Mouse (Mus musculus) hindbrain, embryonic 11.5 days (tissue): ENCODE data around the gene Glrx. TPM values are rescaled to one million over a fixed set of nuclear protein-coding genes. Genes with fewer than 3 reads are reported as not detected.

Source experiments
- ATAC-seq: fragments of 200-750 bp; cut with Nextera tagmentation; 2 replicates; pipeline ENCODE4 v1.8.0; 2017; ENCODE audit warnings: mild to moderate bottlenecking, moderate TSS enrichment, moderate library complexity; ENCODE audit not compliant: low FRiP score
- DNase-seq: peaks from one replicate; pipeline ENCODE4 v3.0.0-alpha.2; 2015; ENCODE audit warnings: low spot score
- H3K27ac ChIP-seq: fragments of 300-500 bp; sonication (generic); 2 replicates; pipeline ENCODE4 v1.5.1; 2014; ENCODE audit warnings: mild to moderate bottlenecking, low read depth, low read length
- H3K27me3 ChIP-seq: fragments of 300-500 bp; sonication (generic); 2 replicates; pipeline ENCODE4 v1.6.1; 2014; ENCODE audit warnings: mild to moderate bottlenecking, low read length, moderate library complexity, mixed read lengths; ENCODE audit not compliant: control insufficient read depth, insufficient read depth
- H3K36me3 ChIP-seq: fragments of 300-500 bp; sonication (generic); 2 replicates; pipeline ENCODE4 v1.6.1; 2014; ENCODE audit warnings: mild to moderate bottlenecking, low read length, moderate library complexity, mixed read lengths; ENCODE audit not compliant: control insufficient read depth, insufficient read depth
- H3K4me1 ChIP-seq: fragments of 300-500 bp; sonication (generic); replicated peaks from 2 replicates; pipeline ENCODE4 v1.6.1; 2014; ENCODE audit warnings: low read length, mixed read lengths; ENCODE audit not compliant: control insufficient read depth, insufficient read depth
- H3K4me2 ChIP-seq: fragments of 300-500 bp; sonication (generic); replicated peaks from 2 replicates; pipeline ENCODE4 v1.6.1; 2014; ENCODE audit warnings: mild to moderate bottlenecking, low read depth, low read length
- H3K4me3 ChIP-seq: fragments of 300-500 bp; sonication (generic); 2 replicates; pipeline ENCODE4 v1.5.1; 2014; ENCODE audit warnings: low read depth, low read length
- H3K9ac ChIP-seq: fragments of 300-500 bp; sonication (generic); 2 replicates; pipeline ENCODE4 v1.6.1; 2014; ENCODE audit warnings: low read depth, low read length
- H3K9me3 ChIP-seq: fragments of 300-500 bp; sonication (generic); 2 replicates; pipeline ENCODE4 v1.6.1; 2016; ENCODE audit warnings: low read length; ENCODE audit not compliant: control insufficient read depth
- WGBS: fragments of 180-500 bp; shearing (Covaris S2); extraction: QIAGEN DNeasy Blood & Tissue Kit; methylation state at CpG from one replicate; pipeline ENCODE4 v1.1.7; 2014; 5-methylcytosine and 5-hydroxymethylcytosine counted together
- polyA plus RNA-seq: library from polyadenylated mRNA; unstranded; fragments of >200 nt; fragmentation: Nextera tagmentation; extraction: Ambion mirVana; gene quantifications from 2 replicates; pipeline ENCODE4 v1.2.1, GENCODE M21; 2014

Glrx gene
- polyA plus RNA-seq, 1 experiment from 2014 or later, result 42.2 TPM

GRCm38 (mm10) chr13:75830708-75831107, 9.0 kb upstream of the Glrx start:
- no peaks in the 10 kb centered on the region for H3K9me3 ChIP-seq
- H3K36me3 ChIP-seq, result no peaks in the 10 kb centered on the region
- ATAC-seq (no peak), DNase-seq (no peak)
- H3K4me3 ChIP-seq, result no peak overlapping the region
- H3K27ac ChIP-seq, result no peak overlapping the region
- no peaks in the 10 kb centered on the region for H3K27me3 ChIP-seq
- H3K4me1 ChIP-seq, result no peaks in the 10 kb centered on the region
- H3K4me2 ChIP-seq, result no peak overlapping the region
- WGBS, result 86% methylated on average over 1 of the region's 1 CpGs
- no peak overlapping the region for H3K9ac ChIP-seq

- Histone ChIP-seq H3K27me3 (no peaks in the 10 kb centered on the region), H3K4me1 (no peaks in the 10 kb centered on the region), H3K9me3 (no peaks in the 10 kb centered on the region), H3K4me3 (no peak overlapping the region), H3K4me2 (no peak overlapping the region), H3K36me3 (no peaks in the 10 kb centered on the region), H3K27ac (no peak overlapping the region), H3K9ac (no peak overlapping the region)
- no peak for ATAC-seq
- WGBS, result 78% methylated on average over 6 of the region's 6 CpGs
- no peak for DNase-seq
These were observed 8.0 kb upstream of the Glrx start for GRCm38 (mm10) chr13:75831710-75832109.

GRCm38 (mm10) chr13:75832697-75833096, 7.0 kb upstream of the Glrx start:
- DNase-seq (no peak), ATAC-seq (no peak)
- H3K4me2 ChIP-seq, result no peak overlapping the region
- no peaks in the 10 kb centered on the region for H3K27me3 ChIP-seq
- H3K9ac ChIP-seq, result no peak overlapping the region
- H3K27ac ChIP-seq, result no peak overlapping the region
- H3K4me3 ChIP-seq, result no peak overlapping the region
- no peaks in the 10 kb centered on the region for H3K36me3 ChIP-seq
- H3K9me3 ChIP-seq, result no peaks in the 10 kb centered on the region
- H3K4me1 ChIP-seq, result no peaks in the 10 kb centered on the region

- ATAC-seq, result no peak
- DNase-seq, result no peak
These were observed 6.2 kb upstream of the Glrx start for GRCm38 (mm10) chr13:75833499-75833898.

GRCm38 (mm10) chr13:75835461-75835860, 4.2 kb upstream of the Glrx start:
- Histone ChIP-seq H3K27me3 (no peaks in the 10 kb centered on the region), H3K4me2 (no peak overlapping the region), H3K36me3 (no peaks in the 10 kb centered on the region), H3K4me3 (no peak overlapping the region), H3K4me1 (no peaks in the 10 kb centered on the region), H3K9ac (no peak overlapping the region), H3K9me3 (no peaks in the 10 kb centered on the region), H3K27ac (no peak overlapping the region)
- 70% methylated on average over 2 of the region's 2 CpGs for WGBS
- ATAC-seq (no peak), DNase-seq (no peak)

More at GRCm38 (mm10) chr13:75833499-75833898, 6.2 kb upstream of the Glrx start:
- Histone ChIP-seq H3K4me3 (no peak overlapping the region), H3K36me3 (no peaks in the 10 kb centered on the region), H3K9ac (no peak overlapping the region), H3K27me3 (no peaks in the 10 kb centered on the region), H3K4me1 (no peaks in the 10 kb centered on the region), H3K9me3 (no peaks in the 10 kb centered on the region), H3K27ac (no peak overlapping the region), H3K4me2 (no peak overlapping the region)

- no peak for ATAC-seq
- no peak overlapping the region for H3K4me2 ChIP-seq
- no peaks in the 10 kb centered on the region for H3K4me1 ChIP-seq
- 93% methylated on average over 4 of the region's 4 CpGs for WGBS
- H3K4me3 ChIP-seq, result no peak overlapping the region
- H3K9ac ChIP-seq, result no peak overlapping the region
- H3K9me3 ChIP-seq, result no peaks in the 10 kb centered on the region
- H3K27me3 ChIP-seq, result no peaks in the 10 kb centered on the region
- no peaks in the 10 kb centered on the region for H3K36me3 ChIP-seq
- DNase-seq, result no peak
- no peak overlapping the region for H3K27ac ChIP-seq
These were observed 1.2 kb upstream of the Glrx start for GRCm38 (mm10) chr13:75838506-75838905.

GRCm38 (mm10) chr13:75840752-75841285, 1.2 kb downstream of the Glrx start:
- Histone ChIP-seq H3K4me1 (no peaks in the 10 kb centered on the region), H3K27ac (no peak overlapping the region), H3K4me2 (peak overlapping the region; percentile 62), H3K27me3 (no peaks in the 10 kb centered on the region), H3K36me3 (no peaks in the 10 kb centered on the region), H3K9ac (peak overlapping the region; percentile 64), H3K4me3 (peak overlapping the region; percentile 50), H3K9me3 (no peaks in the 10 kb centered on the region)
- ATAC-seq (no peak), DNase-seq (peak; percentile 12)
- WGBS, result 61% methylated on average over 6 of the region's 6 CpGs

GRCm38 (mm10) chr13:75841950-75842349, 2.3 kb downstream of the Glrx start:
- 72% methylated on average over 3 of the region's 3 CpGs for WGBS
- ATAC-seq (no peak), DNase-seq (no peak)
- Histone ChIP-seq H3K4me1 (no peaks in the 10 kb centered on the region), H3K27me3 (no peaks in the 10 kb centered on the region), H3K4me2 (no peak overlapping the region), H3K27ac (no peak overlapping the region), H3K36me3 (no peaks in the 10 kb centered on the region), H3K4me3 (no peak overlapping the region), H3K9me3 (no peaks in the 10 kb centered on the region), H3K9ac (no peak overlapping the region)

- H3K4me1 ChIP-seq, result no peaks in the 10 kb centered on the region
- no peak overlapping the region for H3K4me3 ChIP-seq
- ATAC-seq (no peak), DNase-seq (no peak)
- H3K36me3 ChIP-seq, result no peaks in the 10 kb centered on the region
- H3K27ac ChIP-seq, result no peak overlapping the region
- H3K4me2 ChIP-seq, result no peak overlapping the region
- H3K9me3 ChIP-seq, result no peaks in the 10 kb centered on the region
- 93% methylated on average over 5 of the region's 5 CpGs for WGBS
- H3K27me3 ChIP-seq, result no peaks in the 10 kb centered on the region
- no peak overlapping the region for H3K9ac ChIP-seq
These were observed 3.7 kb downstream of the Glrx start for GRCm38 (mm10) chr13:75843331-75843730.
